Mouse (Mus musculus): ENCODE data around the gene Slc35f6. TPM values are rescaled to one million over a fixed set of nuclear protein-coding genes. Genes with fewer than 3 reads are reported as not detected.
A peak's percentile ranks its signal among the peaks of the same experiment; 100 is the strongest.
"Not testable (repeated sequence)": the region's sequence is repeated elsewhere in the genome, so short reads cannot be mapped to it uniquely, and the experiment has no call there.

The Slc35f6 gene
- total RNA-seq, 2 experiments from 2014 or later: 29.0 TPM

GRCm38 (mm10) chr5:30655042-30655441 is 7.3 kb downstream of the Slc35f6 start:
- DNase-seq (ENCODE audit: low spot score in 2 of 2): no peak

- DNase-seq (ENCODE audit: low spot score in 2 of 2): no peak
Measured at GRCm38 (mm10) chr5:30655526-30656195, 7.9 kb downstream of the Slc35f6 start.

- DNase-seq (ENCODE audit: low spot score in 2 of 2): no peak
Measured at GRCm38 (mm10) chr5:30659042-30659441, 11.3 kb downstream of the Slc35f6 start.

GRCm38 (mm10) chr5:30660278-30660677 is 12.5 kb downstream of the Slc35f6 start:
- no peak for DNase-seq (ENCODE audit: low spot score in 2 of 2)

- no peak for DNase-seq (ENCODE audit: low spot score in 2 of 2)
Measured at GRCm38 (mm10) chr5:30660813-30661212, 13.1 kb downstream of the Slc35f6 start.

GRCm38 (mm10) chr5:30665360-30665759 is 17.6 kb downstream of the Slc35f6 start:
- DNase-seq (ENCODE audit: low spot score in 2 of 2): no peak

GRCm38 (mm10) chr5:30665968-30666367 is 18.2 kb downstream of the Slc35f6 start:
- DNase-seq (ENCODE audit: low spot score in 2 of 2): no peak

GRCm38 (mm10) chr5:30666391-30667195 is 18.9 kb downstream of the Slc35f6 start, which contains the start of gene Cenpa:
Cenpa (plus strand) TSS chr5:30666777.
- peak; percentile 78 to 84 for DNase-seq (ENCODE audit: low spot score in 2 of 2)

- DNase-seq (ENCODE audit: low spot score in 2 of 2): no peak
Measured at GRCm38 (mm10) chr5:30667215-30667614, 19.5 kb downstream of the Slc35f6 start.

- DNase-seq (ENCODE audit: low spot score in 2 of 2): no peak
Measured at GRCm38 (mm10) chr5:30667686-30668085, 20.0 kb downstream of the Slc35f6 start.

GRCm38 (mm10) chr5:30668637-30669495 is 21.1 kb downstream of the Slc35f6 start:
- no peak for DNase-seq (ENCODE audit: low spot score in 2 of 2)

- no peak for DNase-seq (ENCODE audit: low spot score in 2 of 2)
Measured at GRCm38 (mm10) chr5:30669496-30669830, 21.7 kb downstream of the Slc35f6 start.

- DNase-seq (ENCODE audit: low spot score in 2 of 2): no peak
Measured at GRCm38 (mm10) chr5:30670091-30670490, 22.4 kb downstream of the Slc35f6 start.

GRCm38 (mm10) chr5:30674001-30674400 is 26.3 kb downstream of the Slc35f6 start:
- no peak for DNase-seq (ENCODE audit: low spot score in 2 of 2)

GRCm38 (mm10) chr5:30676800-30677199 is 29.1 kb downstream of the Slc35f6 start:
- no peak for DNase-seq (ENCODE audit: low spot score in 2 of 2)

GRCm38 (mm10) chr5:30678069-30678468 is 30.3 kb downstream of the Slc35f6 start:
- not testable (repeated sequence) for DNase-seq (ENCODE audit: low spot score in 2 of 2)

- DNase-seq (ENCODE audit: low spot score in 2 of 2): no peak
Measured at GRCm38 (mm10) chr5:30678722-30679296, 31.1 kb downstream of the Slc35f6 start.

GRCm38 (mm10) chr5:30679593-30679992 is 31.9 kb downstream of the Slc35f6 start:
- no peak for DNase-seq (ENCODE audit: low spot score in 2 of 2)

GRCm38 (mm10) chr5:30681970-30682369 is 34.2 kb downstream of the Slc35f6 start:
- DNase-seq (ENCODE audit: low spot score in 2 of 2): no peak

GRCm38 (mm10) chr5:30682967-30683600 is 35.4 kb downstream of the Slc35f6 start:
- DNase-seq (ENCODE audit: low spot score in 2 of 2): no peak

GRCm38 (mm10) chr5:30683993-30684392 is 36.3 kb downstream of the Slc35f6 start:
- DNase-seq (ENCODE audit: low spot score in 2 of 2): no peak
